Mouse (Mus musculus) naive thymus-derived CD4-positive, alpha-beta T cell, adult 5 months (primary cell): ENCODE data around the gene 4933402N03Rik. TPM values are rescaled to one million over a fixed set of nuclear protein-coding genes. Genes with fewer than 3 reads are reported as not detected.

ENCODE experiments used
- polyA plus RNA-seq: library from polyadenylated mRNA; unstranded; fragments of 100-300 nt; shearing (Covaris generic); gene quantifications from one replicate; pipeline ENCODE4 v1.2.1, GENCODE M21; 2017

The 4933402N03Rik gene
- polyA plus RNA-seq = not detected

DNA sequence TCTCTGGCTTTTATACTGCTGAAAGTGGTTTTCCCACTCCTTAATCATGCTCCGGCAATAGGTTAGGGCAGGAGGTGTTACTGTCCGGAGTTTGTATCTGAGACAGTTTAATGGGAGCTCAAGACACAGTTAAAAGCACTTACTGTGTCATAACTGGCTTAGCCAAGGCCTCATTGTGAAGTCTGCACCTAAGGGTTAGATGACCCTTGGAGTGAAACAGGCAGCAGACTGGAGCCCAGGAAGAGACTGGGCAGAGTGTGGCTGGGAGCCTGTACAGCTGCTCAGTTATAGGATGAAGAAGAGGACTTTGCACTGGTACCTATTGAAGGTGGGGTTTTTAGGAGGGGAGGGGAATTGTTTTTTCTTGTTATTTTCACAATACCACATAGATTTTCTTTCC lies at the start of gene 4933402N03Rik:
TSS of gene 4933402N03Rik (minus strand) at position 101 of the 400 bp plus-strand sequence.

GRCm38 (mm10) chr7:131174121-131174520 lies 28.0 kb upstream of the 4933402N03Rik start, which contains the start of gene 5430419D17Rik:
5430419D17Rik (plus strand) TSS chr7:131174402.

Other genes with a start within 250 kb of the 4933402N03Rik start
- gene Htra1, start 210.2 kb downstream of the 4933402N03Rik start, polyA plus RNA-seq = not detected
- gene Dmbt1, start 114.3 kb downstream of the 4933402N03Rik start, polyA plus RNA-seq = 0.80 TPM
- gene 5430419D17Rik, start 28.1 kb upstream of the 4933402N03Rik start, polyA plus RNA-seq = not detected
- not detected for gene Cuzd1, start 176.0 kb upstream of the 4933402N03Rik start, polyA plus RNA-seq
- gene Fam24b, start 183.2 kb upstream of the 4933402N03Rik start, polyA plus RNA-seq = not detected
- gene Fam24a, start 187.6 kb upstream of the 4933402N03Rik start, polyA plus RNA-seq = not detected
- gene 2310057M21Rik, start 216.4 kb upstream of the 4933402N03Rik start, polyA plus RNA-seq = 17.7 TPM
- 29.8 TPM for gene Pstk, start 224.8 kb upstream of the 4933402N03Rik start, polyA plus RNA-seq